Mouse (Mus musculus): ENCODE measurements around the gene Sel1l3.

DNA sequence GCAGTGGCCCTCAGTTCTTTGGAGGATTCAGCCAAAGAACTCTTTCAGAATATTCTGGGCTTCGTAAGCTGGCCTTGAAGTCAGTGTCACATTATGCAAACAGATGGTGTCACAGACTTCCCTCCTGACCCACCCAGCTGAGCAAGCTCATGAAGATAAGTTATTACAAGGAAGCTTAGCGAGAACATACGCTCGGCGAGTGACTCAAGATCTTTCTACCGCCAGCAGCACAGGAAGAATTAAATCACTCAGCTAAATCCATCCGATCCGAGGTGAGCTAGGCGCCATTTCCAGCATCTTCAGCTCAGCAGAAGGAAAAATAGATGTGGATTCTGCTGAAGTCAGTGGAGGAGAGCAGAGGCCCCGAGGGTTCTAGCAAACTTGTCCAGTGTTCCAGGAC is 26.5 kb downstream of the Sel1l3 start:
- TF ChIP-seq CTCF (IDR thresholded peaks at IDR 0.05; ENCODE audit: extremely low read depth, insufficient read depth, low read length) (no peak), POLR2A (IDR thresholded peaks at IDR 0.05; ENCODE audit: extremely low read depth, insufficient read depth, low read length) (no peak)
